Mouse (Mus musculus) heart, postnatal 0 days (tissue): Measurements from ENCODE around the gene Gpr85.

Source experiments
- CTCF ChIP-seq: IDR thresholded peaks from 2 replicates; pipeline ENCODE4 v1.5.1; 2016; ENCODE audit warnings: antibody characterized with exemption, control low read depth, low read depth
- EP300 ChIP-seq: IDR thresholded peaks from 2 replicates; pipeline ENCODE4 v1.6.1; 2016; ENCODE audit warnings: antibody characterized with exemption, low read depth

- TF ChIP-seq CTCF (no peak), EP300 (no peak)
Measured at GRCm38 (mm10) chr6:13832770-13833169, 7.0 kb downstream of the Gpr85 start.
